Mouse (Mus musculus): ENCODE data around the gene Anks1. TPM values are rescaled to one million over a fixed set of nuclear protein-coding genes. Genes with fewer than 3 reads are reported as not detected.

The Anks1 gene
- total RNA-seq, 1 experiment = 20.9 TPM

DNA sequence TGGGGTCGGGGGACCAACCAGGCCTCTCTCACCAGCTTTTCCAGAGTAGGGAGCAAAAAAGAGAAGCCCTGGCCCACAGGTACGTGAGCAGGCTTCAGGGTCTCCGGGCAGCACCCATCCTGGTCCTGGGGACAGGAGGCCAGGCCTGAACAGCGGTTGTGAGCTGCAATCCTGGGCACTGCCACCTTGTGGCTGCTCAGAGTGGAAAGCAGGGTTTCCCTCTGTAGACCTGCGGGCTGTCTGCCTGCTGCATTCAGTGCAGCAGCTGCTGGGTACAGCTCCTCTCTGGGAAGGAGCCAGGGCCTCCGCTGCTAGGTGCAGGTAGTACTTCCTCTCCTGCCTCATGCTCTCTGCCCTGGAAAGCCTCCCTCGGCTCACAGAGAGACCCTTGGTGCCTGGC lies 152.4 kb downstream of the Anks1 start:
- H3K9ac ChIP-seq (ENCODE audit: insufficient read depth, low read depth, low read length, poor library complexity, severe bottlenecking) = peak overlapping the region; percentile 30; the same call in 1 of the 2 replicates
- TF ChIP-seq HCFC1 (IDR thresholded peaks at IDR 0.05; ENCODE audit: borderline replicate concordance, insufficient read depth, low read length) (no peak), CHD2 (IDR thresholded peaks at IDR 0.05; ENCODE audit: low read depth, low read length) (no peak), MAFK (IDR thresholded peaks at IDR 0.05; ENCODE audit: insufficient read depth, low read depth, low read length) (no peak), ZNF384 (IDR thresholded peaks at IDR 0.05; ENCODE audit: low read depth, low read length) (no peak), ZC3H11A (IDR thresholded peaks at IDR 0.05; ENCODE audit: borderline replicate concordance, low read depth, low read length) (no peak)
- no peak for DNase-seq (ENCODE audit: low read depth, low spot score)
- peaks cover 0 to 8% of the 10 kb centered on the region in 2 experiments; a peak in 1 of 4 replicates for H3K4me1 ChIP-seq (ENCODE audit: control insufficient read depth in 2 of 2, insufficient read depth in 2 of 2, low read length in 2 of 2, poor library complexity in 1 of 2)
- peak overlapping the region in 1 of 2 experiments; percentile 37; a peak in 1 of 4 replicates for H3K4me3 ChIP-seq (ENCODE audit: insufficient read depth in 1 of 2, low read depth in 1 of 2, low read length in 2 of 2, poor library complexity in 1 of 2, severe bottlenecking in 1 of 2)
- H3K36me3 ChIP-seq (ENCODE audit: control insufficient read depth, insufficient read depth, low read length, poor library complexity, severe bottlenecking) = no peaks in the 10 kb centered on the region; the same call in 1 of the 2 replicates
- H3K9me3 ChIP-seq (ENCODE audit: control insufficient read depth, insufficient read depth, low read depth, low read length) = no peaks in the 10 kb centered on the region
- H3K27ac ChIP-seq (ENCODE audit: insufficient read depth, low read depth, low read length, poor library complexity, severe bottlenecking) = no peak overlapping the region
- in situ Hi-C loops (cut with MboI; ENCODE audit: low sequenced_read_pairs in 2 of 2, unreplicated experiment in 2 of 2) = loop anchor here in 1 of 2 experiments (10.0 kb wide), 1 partner anchor 77 kb away; no protein-coding TSS in a partner anchor

DNA sequence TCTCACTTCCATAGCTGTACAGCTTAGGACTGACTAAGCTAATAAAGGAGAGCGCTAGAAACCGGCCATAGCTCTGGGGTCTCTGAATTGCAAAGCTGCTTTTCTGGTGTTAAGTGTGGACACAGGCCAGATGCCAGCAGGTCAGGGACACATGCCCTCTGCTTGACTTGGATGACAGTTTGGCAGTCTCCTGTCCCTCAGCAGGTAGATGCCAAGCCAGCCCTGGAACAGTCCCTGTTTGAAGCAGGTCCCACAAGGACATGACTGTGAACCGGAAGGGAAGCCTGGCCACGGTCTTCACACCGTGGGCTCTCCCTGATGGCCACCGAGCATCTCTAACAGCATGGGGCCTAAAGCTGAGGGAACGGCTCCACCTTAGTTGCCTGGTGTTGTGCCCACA lies 153.6 kb downstream of the Anks1 start:
- no peaks in the 10 kb centered on the region; the same call in 1 of the 2 replicates for H3K36me3 ChIP-seq (ENCODE audit: control insufficient read depth, insufficient read depth, low read length, poor library complexity, severe bottlenecking)
- H3K9ac ChIP-seq (ENCODE audit: insufficient read depth, low read depth, low read length, poor library complexity, severe bottlenecking) = no peak overlapping the region
- no peak overlapping the region for H3K4me3 ChIP-seq (ENCODE audit: insufficient read depth in 1 of 2, low read depth in 1 of 2, low read length in 2 of 2, poor library complexity in 1 of 2, severe bottlenecking in 1 of 2)
- TF ChIP-seq CHD2 (IDR thresholded peaks at IDR 0.05; ENCODE audit: low read depth, low read length) (no peak), HCFC1 (IDR thresholded peaks at IDR 0.05; ENCODE audit: borderline replicate concordance, insufficient read depth, low read length) (no peak), ZNF384 (IDR thresholded peaks at IDR 0.05; ENCODE audit: low read depth, low read length) (no peak), MAFK (IDR thresholded peaks at IDR 0.05; ENCODE audit: insufficient read depth, low read depth, low read length) (no peak), ZC3H11A (IDR thresholded peaks at IDR 0.05; ENCODE audit: borderline replicate concordance, low read depth, low read length) (no peak)
- no peak overlapping the region for H3K27ac ChIP-seq (ENCODE audit: insufficient read depth, low read depth, low read length, poor library complexity, severe bottlenecking)
- no peaks in the 10 kb centered on the region for H3K9me3 ChIP-seq (ENCODE audit: control insufficient read depth, insufficient read depth, low read depth, low read length)
- in situ Hi-C loops (cut with MboI; ENCODE audit: low sequenced_read_pairs in 2 of 2, unreplicated experiment in 2 of 2) = loop anchor here in 1 of 2 experiments (10.0 kb wide), 1 partner anchor 78 kb away; no protein-coding TSS in a partner anchor
- H3K4me1 ChIP-seq (ENCODE audit: control insufficient read depth in 2 of 2, insufficient read depth in 2 of 2, low read length in 2 of 2, poor library complexity in 1 of 2) = peaks cover 0 to 8% of the 10 kb centered on the region in 2 experiments; a peak in 1 of 4 replicates
- no peak for DNase-seq (ENCODE audit: low read depth, low spot score)

DNA sequence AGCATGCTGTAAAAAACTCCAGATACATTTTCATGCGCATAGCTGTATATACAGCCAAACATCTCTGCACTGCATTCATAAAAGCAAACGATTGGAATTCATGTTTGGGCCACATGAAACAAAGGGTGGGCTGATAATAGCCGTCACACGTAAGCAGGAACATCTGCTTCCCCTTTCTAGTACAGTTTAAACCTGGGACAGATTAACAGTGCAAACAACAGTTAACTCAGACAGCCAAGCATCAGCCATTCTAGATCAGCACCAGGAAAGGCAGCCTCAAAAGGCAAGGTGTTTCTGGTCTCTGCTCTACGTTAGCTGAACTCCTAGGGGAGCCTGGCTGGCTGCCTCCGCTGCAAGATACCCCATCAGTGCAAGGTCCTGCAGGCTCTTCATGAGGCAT lies 154.1 kb downstream of the Anks1 start:
- H3K36me3 ChIP-seq (ENCODE audit: control insufficient read depth, insufficient read depth, low read length, poor library complexity, severe bottlenecking) = no peaks in the 10 kb centered on the region; the same call in 1 of the 2 replicates
- H3K4me1 ChIP-seq (ENCODE audit: control insufficient read depth in 2 of 2, insufficient read depth in 2 of 2, low read length in 2 of 2, poor library complexity in 1 of 2) = peaks cover 0 to 7% of the 10 kb centered on the region in 2 experiments; a peak in 1 of 4 replicates
- in situ Hi-C loops (cut with MboI; ENCODE audit: low sequenced_read_pairs in 2 of 2, unreplicated experiment in 2 of 2) = loop anchor here in 1 of 2 experiments (10.0 kb wide), 1 partner anchor 78 kb away; no protein-coding TSS in a partner anchor
- no peak overlapping the region for H3K4me3 ChIP-seq (ENCODE audit: insufficient read depth in 1 of 2, low read depth in 1 of 2, low read length in 2 of 2, poor library complexity in 1 of 2, severe bottlenecking in 1 of 2)
- no peaks in the 10 kb centered on the region for H3K9me3 ChIP-seq (ENCODE audit: control insufficient read depth, insufficient read depth, low read depth, low read length)
- no peak overlapping the region for H3K9ac ChIP-seq (ENCODE audit: insufficient read depth, low read depth, low read length, poor library complexity, severe bottlenecking)
- TF ChIP-seq CHD2 (IDR thresholded peaks at IDR 0.05; ENCODE audit: low read depth, low read length) = no peak
- TF ChIP-seq HCFC1 (IDR thresholded peaks at IDR 0.05; ENCODE audit: borderline replicate concordance, insufficient read depth, low read length) = no peak
- no peak for TF ChIP-seq ZC3H11A (IDR thresholded peaks at IDR 0.05; ENCODE audit: borderline replicate concordance, low read depth, low read length)
- no peak for TF ChIP-seq ZNF384 (IDR thresholded peaks at IDR 0.05; ENCODE audit: low read depth, low read length)
- TF ChIP-seq MAFK (IDR thresholded peaks at IDR 0.05; ENCODE audit: insufficient read depth, low read depth, low read length) = no peak
- H3K27ac ChIP-seq (ENCODE audit: insufficient read depth, low read depth, low read length, poor library complexity, severe bottlenecking) = no peak overlapping the region
- DNase-seq (ENCODE audit: low read depth, low spot score) = no peak

DNA sequence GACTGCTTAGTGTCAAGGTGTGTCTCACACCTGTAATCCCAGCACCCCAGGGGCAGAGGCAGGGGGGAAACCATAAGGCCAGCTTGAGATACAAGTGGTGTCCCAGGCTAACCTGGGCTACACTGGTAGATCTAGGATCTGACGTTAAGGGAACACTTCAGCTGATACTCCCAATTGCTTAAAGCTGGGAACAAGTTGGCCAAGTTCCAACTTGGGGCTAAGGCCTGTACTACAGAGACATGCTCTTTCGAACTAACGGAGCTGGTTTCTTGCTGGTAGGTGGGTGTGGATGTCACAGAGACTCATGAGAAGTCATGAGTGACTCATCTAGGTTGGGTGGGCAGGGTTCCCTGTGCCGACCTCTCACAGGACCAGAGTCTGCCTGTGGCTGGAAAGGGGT lies 158.2 kb downstream of the Anks1 start:
- Histone ChIP-seq H3K4me3 (ENCODE audit: insufficient read depth in 1 of 2, low read depth in 1 of 2, low read length in 2 of 2, poor library complexity in 1 of 2, severe bottlenecking in 1 of 2) (no peak overlapping the region), H3K27ac (ENCODE audit: insufficient read depth, low read depth, low read length, poor library complexity, severe bottlenecking) (no peak overlapping the region), H3K9ac (ENCODE audit: insufficient read depth, low read depth, low read length, poor library complexity, severe bottlenecking) (no peak overlapping the region), H3K9me3 (ENCODE audit: control insufficient read depth, insufficient read depth, low read depth, low read length) (no peaks in the 10 kb centered on the region), H3K4me1 (ENCODE audit: control insufficient read depth in 2 of 2, insufficient read depth in 2 of 2, low read length in 2 of 2, poor library complexity in 1 of 2) (no peaks in the 10 kb centered on the region; a peak in 1 of 4 replicates), H3K36me3 (ENCODE audit: control insufficient read depth, insufficient read depth, low read length, poor library complexity, severe bottlenecking) (no peaks in the 10 kb centered on the region)
- TF ChIP-seq HCFC1 (IDR thresholded peaks at IDR 0.05; ENCODE audit: borderline replicate concordance, insufficient read depth, low read length) (no peak), CHD2 (IDR thresholded peaks at IDR 0.05; ENCODE audit: low read depth, low read length) (no peak), ZNF384 (IDR thresholded peaks at IDR 0.05; ENCODE audit: low read depth, low read length) (no peak)
- in situ Hi-C loops (cut with MboI; ENCODE audit: low sequenced_read_pairs in 2 of 2, unreplicated experiment in 2 of 2) = loop anchor here in 1 of 2 experiments (10.0 kb wide), 1 partner anchor 83 kb away; no protein-coding TSS in a partner anchor
- DNase-seq (ENCODE audit: low read depth, low spot score) = no peak
